Mouse (Mus musculus): Measurements from ENCODE around the gene Il21. TPM values are rescaled to one million over a fixed set of nuclear protein-coding genes. Genes with fewer than 3 reads are reported as not detected.

The Il21 gene
- polyA plus RNA-seq, 1 experiment from 2014 or later: not detected

DNA sequence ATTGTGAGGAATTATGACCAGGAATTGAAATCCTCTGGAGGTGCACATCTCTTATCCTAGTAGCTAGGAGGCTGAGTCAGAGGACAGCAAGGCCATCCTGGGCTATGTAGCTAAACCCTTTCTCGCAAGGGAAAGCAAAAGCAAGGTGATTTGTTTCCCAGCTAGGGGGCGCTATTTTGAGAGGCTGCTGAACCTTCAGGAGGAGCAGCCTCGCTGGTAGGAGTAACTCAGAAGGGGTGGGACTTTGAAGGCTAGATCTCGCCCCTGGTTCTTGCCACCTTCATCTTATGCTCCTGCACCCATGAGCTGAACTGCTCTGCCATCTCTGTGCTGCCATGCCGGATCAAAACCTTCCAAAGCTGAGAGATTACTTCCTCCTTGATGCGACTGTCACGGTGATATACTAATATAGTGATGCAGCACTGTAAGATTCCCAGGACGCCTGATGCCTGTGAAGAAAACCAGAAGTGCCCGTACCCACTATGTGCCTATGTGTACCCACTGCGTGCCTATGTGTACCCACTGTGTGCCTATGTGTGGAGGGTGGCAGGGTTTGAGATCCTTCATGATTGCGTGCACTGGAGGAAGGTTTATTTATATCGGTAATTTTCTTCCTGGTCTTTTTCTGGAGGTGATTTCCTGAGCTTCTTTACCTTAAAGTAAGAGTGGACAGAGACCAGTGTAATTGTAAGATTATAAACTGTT lies 52.2 kb downstream of the Il21 start:
- H3K4me3 ChIP-seq (ENCODE audit: low read depth, low read length): no peak overlapping the region
- H3K9ac ChIP-seq (replicated peaks; ENCODE audit: low read depth, low read length): no peak overlapping the region
- H3K27ac ChIP-seq (ENCODE audit: low read depth, low read length): no peak overlapping the region
- H3K9me3 ChIP-seq (ENCODE audit: control insufficient read depth, low read length): no peaks in the 10 kb centered on the region
- H3K4me2 ChIP-seq (ENCODE audit: low read depth, low read length): no peak overlapping the region
- ATAC-seq (ENCODE audit: low read depth): no peak
- 85% methylated on average over 12 of the region's 12 CpGs for WGBS
- no peaks in the 10 kb centered on the region for H3K27me3 ChIP-seq (ENCODE audit: control insufficient read depth, insufficient read depth, low read length)
- no peaks in the 10 kb centered on the region for H3K4me1 ChIP-seq (ENCODE audit: control insufficient read depth, insufficient read depth, low read length)
- no peaks in the 10 kb centered on the region for H3K36me3 ChIP-seq (ENCODE audit: control insufficient read depth, insufficient read depth, low read length)

DNA sequence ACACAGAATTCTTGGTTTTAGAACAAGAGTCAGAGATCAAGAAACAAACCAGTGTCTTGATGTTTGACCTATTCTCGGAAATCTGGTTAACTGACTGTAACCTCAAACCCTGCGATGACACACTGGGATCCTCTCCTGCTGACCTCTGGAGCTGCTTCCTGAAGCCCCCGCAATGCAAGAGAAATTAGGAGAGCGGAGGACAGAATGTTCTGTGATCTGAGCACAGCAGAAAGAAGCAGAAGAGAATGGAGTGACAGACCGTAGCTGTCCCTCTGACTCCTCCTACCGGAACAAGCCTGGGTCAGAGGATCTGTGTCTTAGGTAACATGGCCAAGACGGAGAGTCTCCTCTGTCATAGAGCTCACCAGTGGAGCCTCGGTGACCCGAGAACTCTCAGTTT lies 53.0 kb downstream of the Il21 start:
- WGBS: 94% methylated on average over 9 of the region's 9 CpGs
- no peak overlapping the region for H3K9ac ChIP-seq (replicated peaks; ENCODE audit: low read depth, low read length)

DNA sequence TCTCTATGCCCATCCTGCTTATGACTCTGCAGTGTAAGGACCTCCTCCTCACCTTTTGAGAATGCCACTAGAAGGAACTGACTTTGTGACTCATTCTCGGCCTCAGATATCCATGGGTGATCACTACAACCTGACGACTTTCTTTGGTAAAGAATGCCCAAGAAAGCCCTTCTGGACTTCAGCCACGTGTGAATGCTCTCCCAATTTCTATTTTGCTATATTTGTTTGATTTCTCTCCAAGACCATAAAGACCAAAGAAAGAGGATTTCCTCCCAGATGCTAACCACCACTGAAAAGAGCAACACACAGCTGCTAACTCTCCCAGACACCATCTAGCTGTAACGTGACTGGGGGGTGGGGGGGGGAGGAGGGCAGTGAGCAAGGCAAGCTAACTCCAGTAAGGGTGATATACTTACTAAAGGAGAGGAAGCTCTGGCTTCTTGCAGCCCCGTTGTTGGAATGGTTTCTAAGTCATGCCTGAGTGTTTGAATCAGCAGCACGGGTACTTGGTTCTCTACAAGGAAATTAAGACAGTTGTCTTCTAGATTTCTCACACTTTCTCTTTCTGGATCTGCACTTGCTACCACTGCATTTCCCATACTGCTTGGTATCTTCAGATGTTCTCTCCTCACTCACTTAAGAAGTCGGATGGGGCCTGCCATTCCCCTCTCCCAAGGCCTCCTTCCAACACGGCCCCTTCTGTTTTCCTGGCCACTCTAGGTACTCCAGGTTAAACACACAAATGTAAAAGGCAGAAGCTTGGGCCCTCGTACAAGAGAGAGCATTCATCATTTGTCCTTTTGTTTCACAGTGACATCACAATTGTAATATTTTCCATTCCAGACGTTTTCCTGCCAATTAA lies 57.5 kb downstream of the Il21 start:
- Histone ChIP-seq H3K9ac (replicated peaks; ENCODE audit: low read depth, low read length) (no peak overlapping the region), H3K4me3 (ENCODE audit: low read depth, low read length) (no peak overlapping the region), H3K4me1 (ENCODE audit: control insufficient read depth, insufficient read depth, low read length) (no peaks in the 10 kb centered on the region), H3K27ac (ENCODE audit: low read depth, low read length) (no peak overlapping the region), H3K36me3 (ENCODE audit: control insufficient read depth, insufficient read depth, low read length) (no peaks in the 10 kb centered on the region), H3K4me2 (ENCODE audit: low read depth, low read length) (no peak overlapping the region), H3K27me3 (ENCODE audit: control insufficient read depth, insufficient read depth, low read length) (no peaks in the 10 kb centered on the region), H3K9me3 (ENCODE audit: control insufficient read depth, low read length) (no peaks in the 10 kb centered on the region)
- 75% methylated on average over 10 of the region's 10 CpGs for WGBS
- no peak for ATAC-seq (ENCODE audit: low read depth)

More for the DNA sequence above, 53.0 kb downstream of the Il21 start:
- Histone ChIP-seq H3K36me3 (ENCODE audit: control insufficient read depth, insufficient read depth, low read length) (no peaks in the 10 kb centered on the region), H3K4me1 (ENCODE audit: control insufficient read depth, insufficient read depth, low read length) (no peaks in the 10 kb centered on the region), H3K4me3 (ENCODE audit: low read depth, low read length) (no peak overlapping the region), H3K27me3 (ENCODE audit: control insufficient read depth, insufficient read depth, low read length) (no peaks in the 10 kb centered on the region), H3K9me3 (ENCODE audit: control insufficient read depth, low read length) (no peaks in the 10 kb centered on the region), H3K27ac (ENCODE audit: low read depth, low read length) (no peak overlapping the region), H3K4me2 (ENCODE audit: low read depth, low read length) (no peak overlapping the region)
- ATAC-seq (ENCODE audit: low read depth): no peak

DNA sequence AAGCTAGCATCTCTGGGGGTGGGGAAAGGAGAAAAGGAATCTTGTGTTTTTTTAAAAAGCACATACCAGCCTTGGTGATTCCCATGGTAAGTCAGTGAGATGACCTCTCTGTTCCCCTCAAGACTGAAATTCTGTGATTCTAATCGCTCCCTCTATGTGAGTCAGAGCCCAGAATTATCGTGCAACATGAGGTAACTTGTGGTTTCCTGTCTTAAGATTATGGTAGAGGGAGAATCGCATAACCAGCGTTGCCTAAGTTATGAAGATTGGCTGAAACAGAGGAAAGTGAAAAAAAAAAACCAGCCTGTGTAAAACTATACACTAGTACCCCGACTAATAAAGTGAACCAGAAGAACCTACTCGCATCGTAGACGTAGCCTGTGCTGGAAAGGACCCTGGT lies 59.2 kb downstream of the Il21 start:
- H3K27me3 ChIP-seq (ENCODE audit: control insufficient read depth, insufficient read depth, low read length): no peaks in the 10 kb centered on the region
- no peaks in the 10 kb centered on the region for H3K36me3 ChIP-seq (ENCODE audit: control insufficient read depth, insufficient read depth, low read length)
- H3K9me3 ChIP-seq (ENCODE audit: control insufficient read depth, low read length): no peaks in the 10 kb centered on the region
- WGBS: 92% methylated on average over 8 of the region's 8 CpGs
- H3K4me1 ChIP-seq (ENCODE audit: control insufficient read depth, insufficient read depth, low read length): no peaks in the 10 kb centered on the region
- no peak overlapping the region for H3K4me2 ChIP-seq (ENCODE audit: low read depth, low read length)
- ATAC-seq (ENCODE audit: low read depth): no peak
- H3K9ac ChIP-seq (replicated peaks; ENCODE audit: low read depth, low read length): no peak overlapping the region
- no peak overlapping the region for H3K4me3 ChIP-seq (ENCODE audit: low read depth, low read length)
- no peak overlapping the region for H3K27ac ChIP-seq (ENCODE audit: low read depth, low read length)

Small RNAs within 50 kb of the gene (microRNA-seq; reads per million reads assigned to microRNA genes)
- not detected for gene Gm24169

Other genes starting within 250 kb of the Il21 start
- gene Adad1, start 169.1 kb downstream of the Il21 start, polyA plus RNA-seq (2014; fragmentation: Nextera tagmentation; extraction: Ambion mirVana): 0.26 TPM in 1 of 2 replicates, not detected in the other
- 0.40 and 0.50 TPM in 2 replicates for gene Il2, start 106.7 kb downstream of the Il21 start, polyA plus RNA-seq (2014; fragmentation: Nextera tagmentation; extraction: Ambion mirVana)
- gene Bbs12, start 79.9 kb upstream of the Il21 start, polyA plus RNA-seq (2014; fragmentation: Nextera tagmentation; extraction: Ambion mirVana): 4.7 and 5.7 TPM in 2 replicates
- 0.98 and 2.6 TPM in 2 replicates for gene Cetn4, start 80.1 kb upstream of the Il21 start, polyA plus RNA-seq (2014; fragmentation: Nextera tagmentation; extraction: Ambion mirVana)
- 0.74 and 1.8 TPM in 2 replicates for gene Fgf2, start 115.7 kb upstream of the Il21 start, polyA plus RNA-seq (2014; fragmentation: Nextera tagmentation; extraction: Ambion mirVana)
- 30.8 and 32.4 TPM in 2 replicates for gene Spata5, start 187.3 kb upstream of the Il21 start, polyA plus RNA-seq (2014; fragmentation: Nextera tagmentation; extraction: Ambion mirVana)
- 8.4 and 8.6 TPM in 2 replicates for gene Nudt6, start 187.6 kb upstream of the Il21 start, polyA plus RNA-seq (2014; fragmentation: Nextera tagmentation; extraction: Ambion mirVana)